Mouse (Mus musculus) left cerebral cortex, postnatal 4 days (tissue): ENCODE measurements at regions not wholly inside any gene's neighbourhood (a gene's known extent, or its start where the extent isn't known, plus 50 kb on each side); places are given as distances from the start of the nearest gene placed in this dataset.
A peak's percentile ranks its signal among the peaks of the same experiment; 100 is the strongest.

ENCODE experiments used
- DNase-seq: peaks from one replicate; pipeline ENCODE4 v3.0.0-alpha.2; 2022
- intact Hi-C: fragments of 180-260 bp; cut with DNase I; formaldehyde crosslinking; loops from one replicate; pipeline ENCODE4 v1.15.1; 2025

DNA sequence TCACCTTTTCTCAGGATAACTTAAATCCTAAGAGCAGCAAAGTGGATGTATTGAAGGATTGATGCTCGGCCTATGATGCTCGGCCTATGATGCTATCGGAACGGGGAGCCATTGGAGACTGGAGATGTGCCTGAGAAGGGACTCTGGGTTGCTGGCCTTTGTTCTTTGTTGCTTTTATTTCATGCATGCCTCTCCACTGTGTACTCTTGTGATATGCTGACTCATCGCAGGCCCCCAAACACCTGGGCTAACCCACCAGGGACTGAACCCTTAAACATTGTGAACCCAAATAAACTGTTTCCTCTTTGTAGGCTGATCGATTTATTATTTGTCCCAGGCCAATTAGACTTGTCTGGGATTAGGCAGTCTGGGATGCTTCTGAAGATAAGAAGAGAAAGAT lies 61.9 kb downstream of the Pdcl3 start:
- intact Hi-C loops = no loop called here

DNA sequence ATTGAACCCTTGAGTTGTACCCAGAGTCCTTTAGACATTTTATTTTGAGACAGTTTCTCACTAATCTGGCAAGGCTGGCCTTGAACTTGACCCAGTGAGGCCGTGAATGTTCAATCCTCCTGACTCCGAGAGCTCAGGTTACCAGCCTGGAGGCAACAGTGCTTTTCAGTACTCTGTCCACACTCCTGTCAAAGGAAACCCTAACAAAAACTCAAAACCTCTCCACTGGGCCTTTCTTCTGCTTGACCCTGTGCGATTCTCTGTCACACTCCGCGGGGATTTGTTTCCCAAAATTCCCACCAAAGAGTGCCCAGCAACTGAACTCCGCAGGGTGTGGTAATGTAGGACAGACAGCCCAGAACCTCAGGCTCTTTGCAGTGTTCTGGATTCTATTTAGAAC lies 71.9 kb downstream of the Pdcl3 start:
- intact Hi-C loops = no loop called here
- DNase-seq = no peak

More for the DNA sequence above, 61.9 kb downstream of the Pdcl3 start:
- no peak for DNase-seq

DNA sequence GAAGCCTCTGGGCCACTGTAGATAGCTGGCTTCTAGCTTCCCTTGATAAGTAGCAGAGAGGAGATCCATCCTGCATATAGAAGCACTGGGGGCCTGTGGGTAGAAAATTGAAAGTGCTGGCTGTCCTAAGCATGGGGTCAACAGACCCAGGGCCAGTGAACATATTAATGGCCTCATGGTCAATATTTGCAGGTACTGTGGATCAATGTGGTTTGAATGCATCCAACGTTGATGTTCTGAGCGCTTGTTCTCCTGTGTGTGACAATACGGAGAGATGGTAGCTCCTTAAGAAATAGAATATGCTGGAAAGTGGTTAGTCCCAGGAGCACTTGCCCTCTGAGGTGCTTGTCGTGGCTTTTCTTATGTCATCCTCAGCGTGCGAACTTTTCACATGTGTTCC lies 77.1 kb downstream of the Pdcl3 start:
- no peak for DNase-seq
- intact Hi-C loops = no loop called here

DNA sequence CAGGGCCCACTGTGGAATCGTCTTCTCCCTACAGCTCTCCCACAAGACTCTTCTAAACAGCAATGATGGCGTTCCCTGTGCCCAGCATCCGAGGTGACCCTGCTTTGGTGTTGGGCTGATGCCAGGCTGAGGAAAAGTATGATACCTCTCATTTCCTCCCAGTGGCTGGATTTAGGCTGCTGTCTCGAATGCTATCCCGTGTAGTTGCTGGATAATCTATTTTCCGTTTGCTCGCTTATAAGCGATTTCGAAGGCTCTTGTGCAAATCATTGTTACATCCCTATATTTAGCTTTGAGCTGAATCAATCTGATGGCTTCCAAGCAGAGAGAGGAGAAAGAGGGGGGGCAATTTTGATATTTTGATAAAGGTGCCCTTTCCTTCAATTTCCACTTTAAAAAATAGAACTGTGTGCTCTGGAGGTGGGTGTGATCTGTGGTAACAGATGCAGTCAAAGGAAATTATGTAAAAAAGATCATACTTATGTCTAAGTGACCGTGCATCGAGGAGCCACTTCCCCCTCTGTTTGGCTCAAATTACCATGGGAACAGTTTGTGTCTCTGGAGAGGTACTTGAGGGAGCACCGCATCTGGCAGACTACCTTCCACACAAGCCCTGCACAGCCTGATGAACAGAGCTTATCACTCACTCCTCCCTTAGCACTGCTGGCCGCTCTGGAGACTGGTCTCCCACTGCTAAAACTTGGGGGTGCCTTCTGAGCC lies 78.4 kb downstream of the Pdcl3 start:
- intact Hi-C loops = no loop called here
- DNase-seq = no peak

DNA sequence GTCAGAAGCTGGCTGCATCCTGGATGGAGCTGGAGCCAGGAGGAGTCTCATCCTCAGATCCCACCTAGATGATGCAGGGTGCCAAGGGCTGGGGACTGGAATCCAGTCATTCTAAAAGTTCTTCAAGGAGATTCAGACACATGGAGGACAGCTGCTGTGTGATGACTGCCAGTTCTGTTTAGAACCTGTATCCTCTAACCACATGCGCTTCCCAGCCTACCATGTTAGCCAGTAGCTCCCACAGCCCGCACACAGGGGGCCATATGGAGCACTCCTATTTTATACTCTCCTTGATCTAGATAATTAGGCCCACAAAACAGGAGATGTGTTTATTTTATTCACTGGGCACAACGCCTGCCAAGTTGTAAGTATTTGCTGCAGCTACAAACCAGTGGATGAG lies 79.4 kb downstream of the Pdcl3 start:
- intact Hi-C loops = no loop called here
- DNase-seq = no peak

DNA sequence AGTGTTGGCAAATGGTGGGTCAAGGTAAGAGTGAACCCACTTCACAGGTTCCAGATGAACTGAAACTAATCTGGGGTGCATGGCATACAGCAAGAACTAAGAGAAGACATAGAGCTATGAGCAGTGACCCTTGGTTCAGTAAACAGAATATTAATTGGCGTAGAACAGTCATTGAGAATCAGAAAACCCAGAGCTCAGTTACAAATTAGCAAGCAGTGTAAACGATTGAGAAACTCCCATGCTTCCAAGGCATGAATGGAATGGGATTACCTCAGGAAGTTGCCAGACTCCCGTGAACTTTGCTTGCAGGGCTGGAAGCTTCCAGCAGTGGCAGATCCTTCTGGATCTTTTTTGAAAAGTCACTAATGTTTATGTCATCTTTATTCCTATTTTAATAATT lies 82.5 kb downstream of the Pdcl3 start:
- intact Hi-C loops = no loop called here
- no peak for DNase-seq

DNA sequence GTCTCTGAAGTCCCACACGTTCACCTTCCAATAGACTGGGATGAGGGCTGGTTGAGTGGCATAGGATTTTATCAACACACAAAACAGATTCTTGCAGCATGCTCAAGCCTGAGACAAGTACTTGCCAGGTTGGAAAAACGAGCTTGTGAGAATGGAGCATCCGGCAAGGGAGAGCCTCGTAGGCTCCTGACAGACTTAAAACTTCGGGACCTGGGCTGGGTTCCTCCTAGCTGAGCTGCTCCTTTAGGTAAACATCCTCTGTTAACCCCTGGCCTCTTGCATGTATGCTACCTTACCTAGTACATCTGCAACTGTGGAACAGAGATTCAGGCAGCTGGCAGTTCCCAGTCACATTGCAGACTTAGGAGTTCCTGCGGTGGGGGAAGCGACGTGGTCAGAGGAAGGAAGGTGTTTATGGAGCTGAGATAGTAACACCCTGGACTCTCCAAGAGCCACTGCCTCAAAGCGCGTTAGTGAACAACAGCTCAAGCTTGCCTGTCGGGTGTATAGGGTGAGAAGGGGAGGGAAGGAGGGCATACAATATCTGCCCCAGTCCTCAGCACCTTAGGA lies 83.8 kb downstream of the Pdcl3 start:
- intact Hi-C loops = no loop called here
- DNase-seq = no peak

DNA sequence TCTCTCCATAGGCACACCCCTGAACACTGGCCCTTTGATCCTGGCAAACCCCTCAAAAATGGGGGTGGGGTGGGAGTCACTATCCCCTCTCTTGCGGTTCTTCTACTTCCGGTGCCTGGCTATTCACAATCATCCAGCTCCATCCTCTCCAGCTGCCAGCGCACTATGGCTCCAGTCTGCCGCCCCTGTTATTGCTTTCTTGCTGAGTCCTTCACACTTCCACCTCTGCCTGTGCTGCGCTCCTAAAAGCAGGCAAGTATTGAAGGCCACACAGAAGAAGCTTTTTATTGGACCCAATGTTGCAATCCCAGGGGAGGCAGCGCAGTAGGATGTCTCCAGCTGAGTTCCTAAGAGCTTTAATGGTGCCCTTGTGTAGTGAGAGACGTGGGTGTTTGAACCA lies 84.3 kb downstream of the Pdcl3 start:
- DNase-seq = no peak
- intact Hi-C loops = no loop called here

DNA sequence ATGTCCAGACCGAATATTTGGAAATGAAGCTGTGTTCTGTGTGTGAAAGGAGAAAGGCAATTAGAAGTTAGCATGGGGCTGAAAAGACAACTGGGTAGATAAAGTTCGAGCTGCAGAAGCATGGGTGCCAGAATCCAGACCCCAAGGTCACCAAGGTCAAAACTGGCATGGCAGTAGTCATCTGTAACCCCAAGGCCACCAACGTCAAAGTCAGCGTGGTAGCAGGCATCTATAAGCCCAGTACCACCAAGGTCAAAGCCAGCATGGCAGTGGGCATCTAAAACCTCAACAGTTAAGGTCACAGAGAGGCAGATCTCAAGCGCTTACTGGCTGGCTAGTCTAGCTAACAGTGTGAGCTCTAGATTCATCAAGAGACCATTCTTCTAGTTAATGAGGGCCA lies 90.6 kb downstream of the Pdcl3 start:
- intact Hi-C loops = no loop called here
- DNase-seq = no peak

DNA sequence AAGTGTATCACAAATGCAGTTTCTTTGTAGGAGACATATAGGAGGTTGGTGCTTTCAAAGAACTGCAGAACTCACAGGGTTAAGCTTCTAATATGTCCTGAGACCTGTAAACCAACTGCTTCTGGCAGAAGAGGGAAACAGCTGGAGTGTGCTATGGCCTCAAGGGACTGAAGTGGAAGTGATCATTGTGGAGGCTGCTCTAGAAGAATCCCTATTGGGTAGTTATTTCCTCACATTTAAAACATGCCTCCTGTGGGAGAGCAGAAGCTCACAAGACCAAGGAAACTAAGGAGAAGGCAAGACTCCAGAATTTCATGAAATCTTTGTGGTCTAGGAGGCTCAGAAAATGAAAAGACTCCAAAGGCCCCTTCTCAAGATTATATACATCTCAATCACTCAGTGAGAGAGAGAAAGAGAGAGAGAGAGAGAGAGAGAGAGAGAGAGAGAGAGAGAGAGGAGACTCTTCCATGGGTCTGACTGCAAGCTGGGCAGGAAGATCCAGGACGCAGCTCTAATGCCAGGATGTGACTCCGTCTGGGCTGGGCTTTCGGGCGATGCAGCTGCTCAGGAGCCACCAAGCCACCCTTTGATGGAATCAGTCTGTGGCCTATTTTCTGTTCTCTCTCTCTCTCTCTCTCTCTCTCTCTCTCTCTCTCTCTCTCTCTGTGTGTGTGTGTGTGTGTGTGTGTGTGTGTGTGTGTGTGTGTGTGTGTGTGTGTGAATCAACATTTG lies 93.3 kb downstream of the Pdcl3 start:
- intact Hi-C loops = no loop called here
- DNase-seq = no peak

DNA sequence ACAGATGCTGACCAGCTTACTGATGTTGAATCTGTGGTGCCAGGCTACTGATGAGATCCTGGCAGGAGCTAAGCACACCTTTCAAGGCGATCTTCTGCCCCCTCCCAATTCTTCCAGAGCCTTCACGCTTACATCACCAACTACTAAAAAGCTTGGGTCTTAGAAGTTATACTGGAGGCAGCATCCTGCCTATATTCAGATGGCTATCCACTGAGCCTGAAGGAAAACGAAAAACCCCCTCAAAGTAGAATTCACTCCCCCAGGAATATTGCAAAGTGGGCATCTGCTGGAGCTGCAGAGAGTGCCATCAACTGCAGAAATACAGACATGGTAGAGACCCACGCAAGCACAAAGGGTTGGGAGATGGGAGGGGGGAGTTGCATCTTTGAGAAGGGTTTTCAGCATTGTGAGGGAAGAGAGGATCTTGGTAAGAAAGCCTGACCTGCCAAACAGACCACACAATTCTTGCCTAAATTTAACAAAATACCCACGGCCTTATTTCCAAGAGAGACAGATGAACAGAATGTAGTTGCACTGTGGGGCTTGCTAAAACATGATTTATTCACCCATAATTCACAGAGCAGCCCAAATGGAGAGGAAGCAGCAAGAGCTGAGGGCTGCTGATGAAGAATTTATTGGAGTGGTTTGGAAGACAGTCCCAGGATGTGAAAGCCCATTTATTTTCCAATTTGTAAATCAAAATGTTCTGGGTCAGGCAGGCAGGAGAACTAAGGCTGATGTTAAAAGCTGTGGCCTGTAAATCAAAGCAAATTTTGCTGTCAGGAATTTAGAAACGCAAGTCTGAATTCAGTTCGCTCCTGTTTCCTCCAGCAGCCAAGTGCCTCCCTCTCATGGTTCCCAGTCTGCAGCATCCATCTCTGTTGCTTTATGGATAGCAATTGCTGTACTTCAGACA lies 98.8 kb downstream of the Pdcl3 start:
- no peak for DNase-seq
- intact Hi-C loops = no loop called here

DNA sequence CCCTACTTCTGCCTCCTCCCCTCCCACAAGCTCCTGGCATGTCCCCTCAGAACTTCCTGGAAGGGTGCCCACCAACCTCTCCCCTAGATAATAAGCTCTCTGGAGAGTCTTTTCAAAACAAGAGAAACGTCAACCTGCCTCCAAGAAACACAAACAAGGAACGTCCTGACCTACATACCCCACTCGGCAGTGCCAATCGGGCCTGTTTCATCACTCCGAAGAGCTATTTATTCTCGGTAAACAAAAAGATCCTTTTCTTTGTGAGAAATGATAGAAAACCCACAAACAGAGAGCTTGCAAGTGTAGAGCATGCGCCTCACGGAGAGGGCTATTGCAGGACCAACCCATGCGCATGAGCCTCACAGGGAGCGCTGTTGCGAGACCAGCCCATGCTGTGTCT lies 100.9 kb downstream of the Pdcl3 start:
- DNase-seq = peak; percentile 47
- intact Hi-C loops = no loop called here

DNA sequence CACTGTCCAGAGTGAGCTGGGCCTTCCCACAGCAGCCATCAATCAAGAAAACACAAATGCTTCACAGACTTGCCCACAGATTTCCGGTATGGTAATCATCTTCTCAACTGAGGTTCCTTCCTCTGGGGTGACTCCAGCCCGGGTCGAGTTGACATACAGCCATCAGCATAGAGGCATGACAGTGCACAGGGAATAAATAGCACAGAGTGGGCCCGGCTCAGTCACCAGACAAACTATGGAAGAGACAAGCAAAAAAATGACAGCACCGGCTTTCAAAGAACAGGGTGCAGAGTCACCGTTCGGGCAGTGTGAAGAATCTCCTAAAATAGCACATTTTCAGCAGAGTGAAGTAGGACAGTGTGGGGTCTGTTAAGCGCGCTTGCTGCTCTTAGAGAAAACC lies 103.7 kb upstream of the Npas2 start:
- intact Hi-C loops = no loop called here
- DNase-seq = no peak

DNA sequence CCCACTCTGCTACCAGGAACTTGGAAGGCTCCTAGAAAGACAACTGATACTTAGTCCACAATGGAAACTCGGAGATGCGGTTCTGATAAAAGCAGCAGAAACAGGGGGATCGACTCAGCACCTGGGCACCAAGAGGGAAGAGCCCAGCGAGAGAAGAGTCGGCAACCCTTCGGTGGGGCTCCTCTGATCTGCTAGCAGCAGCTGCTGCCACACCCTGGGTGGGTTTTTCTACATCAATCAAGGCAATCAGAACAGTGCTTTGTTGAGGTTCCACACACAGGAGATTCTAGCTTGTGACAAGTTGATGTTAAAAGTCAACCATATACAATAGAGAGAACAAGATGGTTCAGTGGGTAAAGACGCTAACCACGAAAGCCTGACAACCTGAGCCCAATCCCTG lies 102.4 kb upstream of the Npas2 start:
- DNase-seq = no peak
- intact Hi-C loops = no loop called here

DNA sequence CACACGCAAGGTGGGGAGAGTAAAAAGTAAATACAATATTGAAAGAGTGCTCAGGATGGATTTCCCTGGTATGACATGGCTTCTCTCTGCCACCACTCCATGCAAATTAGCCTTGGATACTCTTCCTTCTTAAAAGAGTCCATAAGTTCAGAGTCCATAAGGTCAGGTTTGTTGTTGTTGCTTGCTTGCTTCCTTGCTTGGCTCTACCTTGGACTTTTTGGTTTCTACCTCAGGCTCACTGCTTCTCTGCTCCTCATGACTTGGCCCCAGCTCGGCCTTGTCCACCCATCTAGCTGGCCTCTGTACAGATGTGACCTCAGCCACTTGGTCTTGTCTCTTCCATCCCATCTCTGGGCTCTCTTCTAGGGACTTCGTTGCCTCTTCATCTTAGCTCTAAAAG lies 101.9 kb upstream of the Npas2 start:
- intact Hi-C loops = no loop called here
- no peak for DNase-seq

DNA sequence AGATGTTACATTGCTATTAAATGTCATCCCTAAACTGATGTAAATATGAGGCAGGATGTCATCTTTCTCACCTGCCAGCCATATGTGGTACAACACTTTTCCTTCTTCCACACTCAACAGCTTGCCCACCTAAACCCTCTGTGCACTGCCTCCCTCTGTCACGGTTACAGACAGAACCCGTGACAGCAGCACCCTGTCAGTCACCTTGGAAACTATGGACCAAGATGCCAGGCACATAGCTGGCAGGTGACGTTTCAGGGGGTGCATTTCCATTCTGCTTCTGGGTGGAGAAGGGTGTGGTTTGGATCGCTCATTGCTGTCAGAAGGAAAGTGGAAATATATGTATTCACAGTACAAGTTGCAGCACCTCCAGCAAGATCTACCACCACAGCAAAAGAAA lies 100.2 kb upstream of the Npas2 start:
- intact Hi-C loops = no loop called here
- DNase-seq = no peak

DNA sequence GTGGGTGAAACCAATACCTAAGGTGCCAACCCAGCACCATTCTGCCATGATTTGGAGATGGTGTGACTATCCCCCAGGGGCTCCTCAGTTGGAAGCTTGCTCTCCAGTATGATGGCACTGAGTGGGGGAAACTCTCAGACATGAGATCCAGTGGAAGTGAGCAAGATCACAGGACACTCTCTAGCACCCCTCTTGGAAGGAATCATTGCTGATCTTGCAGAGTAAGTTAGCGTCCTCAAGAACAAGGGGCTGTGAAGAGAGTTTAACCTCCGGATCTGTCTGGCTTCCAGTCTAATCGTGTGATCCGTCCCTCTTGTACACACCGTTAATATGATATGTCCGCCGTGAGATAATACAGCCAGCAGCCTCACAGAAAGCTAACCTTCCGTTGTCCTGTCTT lies 99.5 kb upstream of the Npas2 start:
- intact Hi-C loops = no loop called here

DNA sequence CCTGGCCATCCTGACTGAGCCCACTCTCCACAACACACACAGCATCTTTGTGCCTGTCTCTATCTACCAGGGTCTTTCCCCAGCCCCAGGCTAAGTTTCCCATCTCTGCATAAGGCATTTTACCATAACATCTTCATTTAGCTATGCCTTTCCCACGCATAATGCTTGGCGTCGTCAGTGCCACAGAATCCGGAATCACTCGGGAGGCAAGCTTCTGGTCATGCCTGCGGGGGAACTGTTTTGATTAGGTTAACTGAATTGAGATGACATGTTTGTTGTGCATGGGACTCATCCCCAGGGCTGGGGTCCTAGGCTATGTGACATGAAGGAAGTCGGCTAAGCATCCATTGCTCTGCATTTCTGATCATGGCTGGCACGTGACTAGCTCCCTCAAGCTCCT lies 97.6 kb upstream of the Npas2 start:
- intact Hi-C loops = loop anchor here (5.0 kb wide), 1 partner anchor 84 kb away; no protein-coding TSS in a partner anchor
- DNase-seq = no peak

More for the DNA sequence above, 99.5 kb upstream of the Npas2 start:
- DNase-seq = no peak

DNA sequence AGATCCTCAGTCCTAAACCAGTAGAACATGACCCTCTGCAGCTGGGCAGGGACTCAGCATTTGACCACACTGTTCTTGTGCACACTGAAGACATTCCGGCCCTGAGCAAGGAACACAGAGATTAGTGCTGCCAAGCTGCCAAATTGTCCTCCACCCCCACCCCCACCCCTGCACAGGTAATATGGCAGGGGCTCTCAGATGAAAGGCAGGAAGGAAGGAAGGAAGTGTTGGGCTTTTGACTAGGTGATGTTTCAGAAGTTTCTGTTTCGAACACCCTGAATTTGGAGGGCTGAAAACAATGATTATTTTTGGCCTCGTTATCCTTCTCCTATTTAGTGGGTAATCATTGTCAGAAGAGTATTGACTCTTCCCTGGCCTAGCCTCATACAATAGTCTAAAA lies 96.8 kb upstream of the Npas2 start:
- intact Hi-C loops = loop anchor here (5.0 kb wide), 1 partner anchor 84 kb away; no protein-coding TSS in a partner anchor

DNA sequence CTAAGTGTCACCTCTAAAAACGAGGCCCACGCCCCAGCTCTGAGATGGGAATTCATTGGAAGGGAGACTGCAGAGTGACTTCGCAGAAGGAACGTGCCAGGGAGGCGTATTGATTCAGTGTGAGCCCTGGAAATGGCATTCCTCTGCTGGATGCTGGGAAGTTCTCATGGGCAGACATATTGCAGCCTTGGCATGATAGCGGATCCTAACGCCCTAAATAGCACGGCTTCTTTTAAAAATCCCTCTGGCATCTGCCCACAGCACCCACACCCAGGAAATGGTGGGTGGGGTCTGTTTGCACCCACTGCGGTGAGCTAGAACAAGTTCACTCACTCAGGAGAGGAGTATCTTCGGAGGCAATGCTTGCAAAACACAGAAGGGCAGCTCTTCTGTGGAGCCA lies 96.0 kb upstream of the Npas2 start:
- no peak for DNase-seq
- intact Hi-C loops = loop anchor here (5.0 kb wide), 1 partner anchor 85 kb away; no protein-coding TSS in a partner anchor

More for the DNA sequence above, 96.8 kb upstream of the Npas2 start:
- DNase-seq = no peak

DNA sequence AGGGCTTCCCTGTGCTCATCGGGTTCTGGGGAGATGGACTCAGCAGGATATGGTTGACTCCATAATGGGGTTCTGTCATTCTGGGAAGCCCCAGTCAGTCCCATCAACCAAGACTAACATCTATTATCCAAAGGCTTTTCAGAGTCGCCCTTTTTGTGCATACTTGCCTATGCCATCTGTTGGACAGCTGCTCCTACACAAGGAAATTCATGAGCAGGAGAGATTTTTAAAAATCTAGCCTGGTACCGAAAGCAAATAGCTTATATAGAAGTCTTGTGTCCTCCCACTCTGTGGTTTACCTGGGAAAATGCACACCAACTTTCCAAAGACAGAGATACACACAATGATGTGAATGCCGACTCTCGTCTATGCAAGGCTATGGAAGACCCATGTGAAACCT lies 95.4 kb upstream of the Npas2 start:
- DNase-seq = no peak
- intact Hi-C loops = loop anchor here (5.0 kb wide), 1 partner anchor 86 kb away; no protein-coding TSS in a partner anchor
